Mouse (Mus musculus) heart, adult 2 months (tissue): Measurements from ENCODE around the gene Olfr128. TPM values are rescaled to one million over a fixed set of nuclear protein-coding genes. Genes with fewer than 3 reads are reported as not detected.
"Not testable (repeated sequence)": the region's sequence is repeated elsewhere in the genome, so short reads cannot be mapped to it uniquely, and the experiment has no call there.

Experiments used
- DNase-seq, 2 experiments: peaks; one replicate each; pipeline ENCODE4 v3.0.0; 2021
- H3K27ac ChIP-seq: fragments of 200-600 bp; 2 replicates; pipeline ENCODE4 v1.8.1; 2022
- H3K27me3 ChIP-seq: fragments of 200-500 bp; 2 replicates; pipeline ENCODE4 v1.6.1; 2012; ENCODE audit warnings: mild to moderate bottlenecking, low read length, inconsistent platforms, mixed read lengths; ENCODE audit not compliant: control insufficient read depth, insufficient read depth
- H3K36me3 ChIP-seq: fragments of 200-500 bp; 2 replicates; pipeline ENCODE4 v1.6.1; 2012; ENCODE audit warnings: low read length, inconsistent platforms; ENCODE audit not compliant: control insufficient read depth, insufficient read depth
- H3K4me1 ChIP-seq: fragments of 200-500 bp; 2 replicates; pipeline ENCODE4 v1.6.1; 2011; ENCODE audit warnings: low read length; ENCODE audit not compliant: control insufficient read depth, insufficient read depth
- H3K4me3 ChIP-seq: fragments of 200-600 bp; 2 replicates; pipeline ENCODE4 v1.8.1; 2022
- H3K79me2 ChIP-seq: fragments of 200-500 bp; replicated peaks from 2 replicates; pipeline ENCODE4 v1.6.1; 2012; ENCODE audit warnings: mild to moderate bottlenecking, inconsistent platforms, low read length, moderate library complexity, mixed read lengths; ENCODE audit not compliant: control insufficient read depth, insufficient read depth
- H3K9ac ChIP-seq: fragments of 200-500 bp; 2 replicates; pipeline ENCODE4 v1.6.1; 2012; ENCODE audit warnings: low read depth, mild to moderate bottlenecking, control low read depth, inconsistent platforms, low read length, mixed read lengths
- CTCF ChIP-seq: fragments of 200-600 bp; IDR thresholded peaks from 2 replicates; pipeline ENCODE4 v1.8.1; 2022; ENCODE audit warnings: antibody characterized with exemption, mild to moderate bottlenecking, moderate library complexity
- EP300 ChIP-seq: fragments of 200-500 bp; IDR thresholded peaks from 2 replicates; pipeline ENCODE4 v1.6.1; 2011; ENCODE audit warnings: low read depth, low read length, control low read depth; ENCODE audit not compliant: insufficient read depth
- POLR2A ChIP-seq: fragments of 200-500 bp; IDR thresholded peaks from 2 replicates; pipeline ENCODE4 v1.6.1; 2011; ENCODE audit warnings: mild to moderate bottlenecking, low read depth, low read length, control low read depth; ENCODE audit not compliant: insufficient read depth
- WGBS: fragments of 180-500 bp; shearing (Covaris S2); methylation state at CpG from one replicate; pipeline ENCODE4 v1.1.7; 2018; 5-methylcytosine and 5-hydroxymethylcytosine counted together
- intact Hi-C: fragments of 180-260 bp; cut with DNase I; formaldehyde crosslinking; loops from one replicate; pipeline ENCODE4 v1.15.1; 2025
- long read RNA-seq: library from polyadenylated mRNA; stranded (forward); transcript quantifications from one replicate; pipeline ENCODE4 v2.0.0, GENCODE M21; 2021
- polyA plus RNA-seq: library from polyadenylated mRNA; depleted of rRNA; stranded (reverse); fragments of >200 nt; gene quantifications from 2 replicates; pipeline ENCODE4 v1.2.3, GENCODE M21; 2012; rRNA removed
- total RNA-seq, 2 experiments: library from RNA; stranded (reverse); gene quantifications; 2 replicates each; pipeline ENCODE4 v1.2.3; 2021

The Olfr128 gene
- not detected for total RNA-seq
- polyA plus RNA-seq, result not detected in 2 replicates
- long read RNA-seq, result 0 reads

- Histone ChIP-seq H3K4me3 (no peak within 1 kb of the TSS), H3K27ac (no peak within 1 kb of the TSS), H3K36me3 (no peaks in the 10 kb centered on the region), H3K79me2 (no peaks in the 10 kb centered on the region), H3K9ac (no peak within 1 kb of the TSS), H3K27me3 (no peaks in the 10 kb centered on the region), H3K4me1 (no peaks in the 10 kb centered on the region)
- TF ChIP-seq POLR2A, result no peak
- no peak for TF ChIP-seq CTCF
- no peak for TF ChIP-seq EP300
- intact Hi-C loops, result no loop called here
- no peak for DNase-seq
These were observed at the start of gene Olfr128 for GRCm38 (mm10) chr17:37920248-37920647. TSS of gene Olfr128 (plus strand) at chr17:37920548.

GRCm38 (mm10) chr17:37873830-37874229 is 46.5 kb upstream of the Olfr128 start:
- Histone ChIP-seq H3K27me3 (no peaks in the 10 kb centered on the region), H3K4me3 (no peak overlapping the region), H3K36me3 (no peaks in the 10 kb centered on the region), H3K4me1 (no peaks in the 10 kb centered on the region), H3K27ac (no peak overlapping the region), H3K9ac (no peak overlapping the region), H3K79me2 (no peaks in the 10 kb centered on the region)
- intact Hi-C loops, result no loop called here
- 64% methylated on average over 3 of the region's 3 CpGs for WGBS
- no peak for DNase-seq
- TF ChIP-seq EP300 (no peak), CTCF (no peak), POLR2A (no peak)

DNA sequence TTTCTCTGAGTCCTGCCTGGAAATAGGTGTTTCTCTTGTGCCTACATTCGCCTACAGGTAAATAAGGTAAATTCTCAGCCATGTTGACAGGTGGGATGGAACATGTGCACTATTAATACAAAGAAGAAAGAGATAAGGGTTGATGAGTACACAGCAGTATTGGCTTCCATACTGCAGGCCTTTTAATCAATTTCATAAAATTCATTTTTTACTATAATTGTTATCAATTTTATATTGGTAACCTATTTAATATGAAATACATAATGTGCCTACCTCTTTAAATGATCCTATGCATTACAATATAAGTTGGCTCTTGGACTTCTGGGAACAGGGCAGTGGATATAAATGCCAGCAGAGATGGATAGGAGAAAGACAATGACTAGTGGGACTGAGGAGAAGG is 20.2 kb upstream of the Olfr128 start, which contains the start of gene Olfr127:
Gene Olfr127 (plus strand): TSS at position 301 of the 400 bp plus-strand sequence.
- WGBS, result 33% methylated on average over 1 of the region's 1 CpGs
- Histone ChIP-seq H3K4me3 (no peak within 1 kb of the TSS), H3K9ac (no peak within 1 kb of the TSS), H3K36me3 (no peaks in the 10 kb centered on the region), H3K79me2 (no peaks in the 10 kb centered on the region), H3K27me3 (no peaks in the 10 kb centered on the region), H3K4me1 (no peaks in the 10 kb centered on the region), H3K27ac (no peak within 1 kb of the TSS)
- intact Hi-C loops, result no loop called here
- no peak for TF ChIP-seq CTCF
- no peak for TF ChIP-seq EP300
- no peak for TF ChIP-seq POLR2A
- no peak for DNase-seq

- H3K79me2 ChIP-seq, H3K9ac ChIP-seq, H3K27me3 ChIP-seq, H3K36me3 ChIP-seq, DNase-seq, intact Hi-C loops, H3K27ac ChIP-seq, H3K4me1 ChIP-seq, H3K4me3 ChIP-seq: not testable (repeated sequence)
- 58% methylated on average over 8 of the region's 8 CpGs for WGBS
These were observed 13.5 kb upstream of the Olfr128 start for GRCm38 (mm10) chr17:37906821-37907220.

- no peak for TF ChIP-seq CTCF
- TF ChIP-seq POLR2A, result no peak
- TF ChIP-seq EP300, result no peak
- Histone ChIP-seq H3K27me3 (no peaks in the 10 kb centered on the region), H3K9ac (no peak within 1 kb of the TSS), H3K27ac (no peak within 1 kb of the TSS), H3K4me3 (no peak within 1 kb of the TSS), H3K79me2 (no peaks in the 10 kb centered on the region), H3K4me1 (no peaks in the 10 kb centered on the region), H3K36me3 (no peaks in the 10 kb centered on the region)
- 42% methylated on average over 2 of the region's 2 CpGs for WGBS
- intact Hi-C loops, result no loop called here
- DNase-seq, result no peak
These were observed 32.6 kb downstream of the Olfr128 start, which contains the start of gene Olfr761 for GRCm38 (mm10) chr17:37952979-37953378. TSS of gene Olfr761 (minus strand) at chr17:37953079.

DNA sequence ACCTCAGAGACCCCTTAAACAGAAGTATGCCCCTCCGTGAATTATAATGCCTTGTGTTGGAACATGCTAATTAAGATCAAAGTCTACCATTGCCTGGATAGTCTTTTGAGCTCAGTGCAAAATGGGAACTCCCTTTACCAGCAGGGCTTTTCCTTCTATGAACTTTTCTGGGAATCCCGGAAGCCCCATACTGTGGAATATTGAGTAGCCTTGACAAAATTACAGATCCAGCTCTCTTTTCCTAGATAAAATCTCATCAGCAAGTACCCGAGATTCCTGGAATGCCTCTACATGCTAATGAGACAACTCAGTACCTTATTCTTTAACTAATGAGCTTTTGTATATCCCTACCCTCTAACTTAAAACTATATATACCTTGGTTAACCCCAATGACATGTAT is 53.2 kb downstream of the Olfr128 start:
- 80% methylated on average over 3 of the region's 3 CpGs for WGBS
- no peak overlapping the region for H3K4me3 ChIP-seq
- intact Hi-C loops, result no loop called here
- no peak overlapping the region for H3K27ac ChIP-seq
- no peaks in the 10 kb centered on the region for H3K36me3 ChIP-seq
- H3K9ac ChIP-seq, result no peak overlapping the region
- no peaks in the 10 kb centered on the region for H3K27me3 ChIP-seq
- TF ChIP-seq EP300, result no peak
- no peak for TF ChIP-seq CTCF
- no peak for TF ChIP-seq POLR2A
- no peaks in the 10 kb centered on the region for H3K79me2 ChIP-seq
- DNase-seq, result no peak
- no peaks in the 10 kb centered on the region for H3K4me1 ChIP-seq

Other genes with a start within 250 kb of the Olfr128 start
- not detected for gene Olfr119, start 224.0 kb upstream of the Olfr128 start, total RNA-seq
- gene Olfr119, start 224.0 kb upstream of the Olfr128 start, polyA plus RNA-seq, result not detected in 2 replicates
- gene Olfr120, start 198.7 kb upstream of the Olfr128 start, total RNA-seq, result not detected
- not detected in 2 replicates for gene Olfr120, start 198.7 kb upstream of the Olfr128 start, polyA plus RNA-seq
- gene Olfr121, start 171.7 kb upstream of the Olfr128 start, total RNA-seq, result not detected
- gene Olfr121, start 171.7 kb upstream of the Olfr128 start, polyA plus RNA-seq, result not detected in 2 replicates
- not detected for gene Olfr122, start 151.9 kb upstream of the Olfr128 start, total RNA-seq
- gene Olfr122, start 151.9 kb upstream of the Olfr128 start, polyA plus RNA-seq, result not detected in 2 replicates
- gene Olfr123, start 127.0 kb upstream of the Olfr128 start, total RNA-seq, result not detected
- gene Olfr123, start 127.0 kb upstream of the Olfr128 start, polyA plus RNA-seq, result not detected in 2 replicates
- not detected for gene Olfr124, start 120.7 kb upstream of the Olfr128 start, total RNA-seq
- gene Olfr124, start 120.7 kb upstream of the Olfr128 start, polyA plus RNA-seq, result not detected in 2 replicates
- not detected for gene Olfr125, start 87.6 kb upstream of the Olfr128 start, total RNA-seq
- not detected in 2 replicates for gene Olfr125, start 87.6 kb upstream of the Olfr128 start, polyA plus RNA-seq
- gene Olfr126, start 73.1 kb upstream of the Olfr128 start, total RNA-seq, result not detected
- gene Olfr126, start 73.1 kb upstream of the Olfr128 start, polyA plus RNA-seq, result not detected in 2 replicates
- gene Olfr127, start 20.1 kb upstream of the Olfr128 start, total RNA-seq, result not detected
- gene Olfr127, start 20.1 kb upstream of the Olfr128 start, polyA plus RNA-seq, result not detected in 2 replicates
- not detected for gene Olfr761, start 32.5 kb downstream of the Olfr128 start, total RNA-seq
- gene Olfr761, start 32.5 kb downstream of the Olfr128 start, polyA plus RNA-seq, result not detected in 2 replicates
- not detected for gene Olfr129, start 139.5 kb downstream of the Olfr128 start, total RNA-seq
- not detected in 2 replicates for gene Olfr129, start 139.5 kb downstream of the Olfr128 start, polyA plus RNA-seq
- gene Olfr130, start 143.4 kb downstream of the Olfr128 start, total RNA-seq, result not detected
- gene Olfr130, start 143.4 kb downstream of the Olfr128 start, polyA plus RNA-seq, result not detected in 2 replicates
- not detected for gene Olfr131, start 168.1 kb downstream of the Olfr128 start, total RNA-seq
- not detected in 2 replicates for gene Olfr131, start 168.1 kb downstream of the Olfr128 start, polyA plus RNA-seq
- not detected for gene Olfr132, start 214.0 kb downstream of the Olfr128 start, total RNA-seq
- gene Olfr132, start 214.0 kb downstream of the Olfr128 start, polyA plus RNA-seq, result not detected in 2 replicates
- not detected for gene Olfr133, start 224.7 kb downstream of the Olfr128 start, total RNA-seq
- not detected in 2 replicates for gene Olfr133, start 224.7 kb downstream of the Olfr128 start, polyA plus RNA-seq